Mouse (Mus musculus) kidney, adult 2 months (tissue): Measurements from ENCODE around the gene Desi1. TPM values are rescaled to one million over a fixed set of nuclear protein-coding genes. Genes with fewer than 3 reads are reported as not detected.

Experiments used
- DNase-seq: peaks from one replicate; pipeline ENCODE4 v3.0.0; 2021
- H3K27ac ChIP-seq: fragments of 200-500 bp; 2 replicates; pipeline ENCODE4 v1.5.1; 2012; ENCODE audit warnings: low read depth, low read length, control low read depth, inconsistent platforms; ENCODE audit not compliant: insufficient read depth
- H3K27me3 ChIP-seq: fragments of 200-500 bp; replicated peaks from 2 replicates; pipeline ENCODE4 v1.6.1; 2012; ENCODE audit warnings: mild to moderate bottlenecking, moderate library complexity, low read length, inconsistent platforms; ENCODE audit not compliant: control insufficient read depth, insufficient read depth
- H3K36me3 ChIP-seq: fragments of 200-500 bp; 2 replicates; pipeline ENCODE4 v1.6.1; 2012; ENCODE audit warnings: mild to moderate bottlenecking, moderate library complexity, low read length, inconsistent platforms; ENCODE audit not compliant: control insufficient read depth, insufficient read depth
- H3K4me1 ChIP-seq: fragments of 200-500 bp; 2 replicates; pipeline ENCODE4 v1.6.1; 2011; ENCODE audit warnings: low read length; ENCODE audit not compliant: control insufficient read depth, insufficient read depth
- H3K4me3 ChIP-seq: fragments of 200-500 bp; 2 replicates; pipeline ENCODE4 v1.5.1; 2011; ENCODE audit warnings: mild to moderate bottlenecking, low read depth, low read length, control low read depth; ENCODE audit not compliant: insufficient read depth
- CTCF ChIP-seq: fragments of 200-500 bp; conservative IDR thresholded peaks from 2 replicates; pipeline ENCODE4 v1.5.1; 2011; ENCODE audit warnings: low read depth, mild to moderate bottlenecking, control low read depth, low read length, moderate library complexity, mixed read lengths; ENCODE audit not compliant: insufficient read depth, insufficient read length
- POLR2A ChIP-seq: fragments of 200-500 bp; IDR thresholded peaks from one replicate; pipeline ENCODE4 v1.6.1; 2011; ENCODE audit warnings: low read depth, low read length, control low read depth
- WGBS: fragments of 180-500 bp; shearing (Covaris S2); methylation state at CpG from one replicate; pipeline ENCODE4 v1.1.7; 2018; 5-methylcytosine and 5-hydroxymethylcytosine counted together
- polyA plus RNA-seq: library from polyadenylated mRNA; depleted of rRNA; stranded (reverse); fragments of >200 nt; gene quantifications from 2 replicates; pipeline ENCODE4 v1.2.3, GENCODE M21; 2012

Desi1 gene
- polyA plus RNA-seq, 1 experiment, result 29.8 TPM

DNA sequence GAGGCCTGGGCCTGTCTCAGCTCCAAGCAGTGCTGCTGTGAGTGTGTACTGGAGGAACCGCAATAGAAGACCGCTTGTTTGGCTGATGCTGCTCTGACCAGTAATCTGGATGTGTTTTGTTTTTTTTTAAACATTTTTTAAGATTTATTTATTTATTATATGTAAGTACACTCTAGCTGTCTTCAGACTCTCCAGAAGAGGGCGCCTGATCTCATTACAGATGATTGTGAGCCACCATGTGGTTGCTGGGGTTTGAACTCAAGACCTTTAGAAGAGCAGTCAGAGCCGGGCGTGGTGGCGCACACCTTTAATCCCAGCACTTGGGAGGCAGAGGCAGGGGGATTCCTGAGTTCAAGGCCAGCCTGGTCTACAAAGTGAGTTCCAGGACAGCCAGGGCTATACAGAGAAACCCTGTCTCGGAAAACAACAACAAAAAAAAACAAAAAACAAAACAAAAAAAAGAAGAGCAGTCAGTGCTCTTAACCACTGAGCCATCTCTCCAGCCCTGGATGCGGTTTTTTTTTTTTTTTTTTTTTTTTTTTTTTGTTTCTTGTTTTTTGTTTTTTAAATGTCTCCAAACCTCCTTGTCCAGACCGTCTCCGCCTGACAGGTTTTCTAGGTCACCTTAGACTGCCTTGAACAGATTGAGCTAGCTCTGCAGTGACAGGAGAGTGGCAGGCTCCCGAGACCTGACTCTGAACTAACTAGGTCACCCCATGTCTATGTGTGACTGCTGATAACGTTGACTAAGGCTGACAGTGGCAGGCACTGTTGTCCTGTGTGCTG lies 2.4 kb upstream of the Desi1 start:
- DNase-seq, result peak; percentile 41
- no peak overlapping the region for H3K27ac ChIP-seq
- no peaks in the 10 kb centered on the region for H3K4me1 ChIP-seq
- H3K4me3 ChIP-seq, result no peak overlapping the region
- WGBS, result 65% methylated on average over 12 of the region's 12 CpGs
- peaks cover 2% of the 10 kb centered on the region; the same call in 1 of the 2 replicates for H3K36me3 ChIP-seq
- no peaks in the 10 kb centered on the region for H3K27me3 ChIP-seq
- TF ChIP-seq CTCF (no peak), POLR2A (no peak)

DNA sequence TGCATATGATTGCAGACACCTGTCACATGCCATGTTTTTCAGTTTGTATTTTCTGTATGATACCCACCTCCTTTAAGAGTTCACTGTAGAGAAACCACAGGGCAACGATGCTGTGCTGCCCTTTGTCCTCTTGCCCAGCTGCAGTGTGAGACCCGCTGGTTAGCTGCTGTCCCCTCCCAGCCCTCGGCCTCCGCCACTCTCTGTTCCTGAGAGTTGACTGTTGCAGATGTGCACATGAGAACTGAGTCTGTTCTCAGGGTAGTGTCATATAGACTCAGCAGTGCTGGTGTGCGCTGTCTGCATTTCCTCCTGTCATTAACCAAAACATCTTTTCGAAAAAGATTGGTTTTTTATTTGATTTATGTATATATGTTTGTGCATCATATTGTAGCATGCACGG lies 1.3 kb downstream of the Desi1 start:
- WGBS, result 81% methylated on average over 7 of the region's 7 CpGs
- Histone ChIP-seq H3K27me3 (no peaks in the 10 kb centered on the region), H3K4me3 (no peak overlapping the region), H3K36me3 (no peaks in the 10 kb centered on the region), H3K27ac (no peak overlapping the region), H3K4me1 (no peaks in the 10 kb centered on the region)
- no peak for DNase-seq
- TF ChIP-seq POLR2A, result no peak
- no peak for TF ChIP-seq CTCF

DNA sequence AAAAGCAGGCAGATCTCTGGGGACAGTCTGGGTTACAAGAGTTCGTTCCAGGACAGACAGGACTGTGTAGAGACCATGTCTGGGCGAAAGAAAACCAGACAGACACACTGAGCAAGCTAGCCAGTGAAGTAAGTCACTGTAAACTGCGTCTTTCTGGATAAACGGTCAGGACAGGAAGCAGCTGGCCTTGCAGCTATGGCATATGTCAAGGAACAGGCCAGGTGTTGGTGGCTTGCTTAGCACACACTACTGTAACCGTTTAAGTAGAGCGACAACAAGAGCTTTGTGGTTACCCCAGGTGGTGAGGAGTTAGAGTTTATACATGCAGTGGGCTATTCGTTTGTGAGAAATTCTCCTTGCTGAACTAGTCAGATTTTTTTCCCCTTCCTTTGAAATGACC lies 5.9 kb downstream of the Desi1 start:
- WGBS, result 83% methylated on average over 7 of the region's 7 CpGs
- TF ChIP-seq POLR2A (no peak), CTCF (no peak)
- no peaks in the 10 kb centered on the region for H3K4me1 ChIP-seq
- H3K27ac ChIP-seq, result no peak overlapping the region
- H3K4me3 ChIP-seq, result no peak overlapping the region
- peaks cover 2% of the 10 kb centered on the region; the same call in 1 of the 2 replicates for H3K36me3 ChIP-seq
- no peaks in the 10 kb centered on the region for H3K27me3 ChIP-seq
- no peak for DNase-seq

DNA sequence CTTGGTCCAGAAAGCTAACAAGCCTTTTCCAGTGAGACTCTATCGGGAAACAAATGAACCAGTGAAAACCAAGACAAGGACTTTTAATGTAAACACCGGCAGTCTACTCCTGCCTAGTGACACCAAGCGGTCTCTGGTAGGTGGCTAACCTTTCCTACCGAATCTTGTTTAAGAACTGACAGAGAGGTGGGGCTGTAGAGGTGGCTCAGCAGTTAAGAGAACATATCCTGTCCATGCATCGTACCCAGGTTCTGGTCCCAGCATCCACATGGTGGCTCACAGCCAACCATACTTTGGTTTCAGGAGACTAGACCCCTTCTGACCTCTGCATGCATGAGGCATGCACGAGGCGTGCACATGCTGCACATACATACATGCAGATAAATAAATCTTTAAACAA lies 6.4 kb downstream of the Desi1 start:
- TF ChIP-seq CTCF, result no peak
- TF ChIP-seq POLR2A, result no peak
- Histone ChIP-seq H3K36me3 (peaks cover 2% of the 10 kb centered on the region; the same call in 1 of the 2 replicates), H3K4me1 (no peaks in the 10 kb centered on the region), H3K27me3 (no peaks in the 10 kb centered on the region), H3K4me3 (no peak overlapping the region), H3K27ac (no peak overlapping the region)
- 87% methylated on average over 7 of the region's 7 CpGs for WGBS
- DNase-seq, result no peak

DNA sequence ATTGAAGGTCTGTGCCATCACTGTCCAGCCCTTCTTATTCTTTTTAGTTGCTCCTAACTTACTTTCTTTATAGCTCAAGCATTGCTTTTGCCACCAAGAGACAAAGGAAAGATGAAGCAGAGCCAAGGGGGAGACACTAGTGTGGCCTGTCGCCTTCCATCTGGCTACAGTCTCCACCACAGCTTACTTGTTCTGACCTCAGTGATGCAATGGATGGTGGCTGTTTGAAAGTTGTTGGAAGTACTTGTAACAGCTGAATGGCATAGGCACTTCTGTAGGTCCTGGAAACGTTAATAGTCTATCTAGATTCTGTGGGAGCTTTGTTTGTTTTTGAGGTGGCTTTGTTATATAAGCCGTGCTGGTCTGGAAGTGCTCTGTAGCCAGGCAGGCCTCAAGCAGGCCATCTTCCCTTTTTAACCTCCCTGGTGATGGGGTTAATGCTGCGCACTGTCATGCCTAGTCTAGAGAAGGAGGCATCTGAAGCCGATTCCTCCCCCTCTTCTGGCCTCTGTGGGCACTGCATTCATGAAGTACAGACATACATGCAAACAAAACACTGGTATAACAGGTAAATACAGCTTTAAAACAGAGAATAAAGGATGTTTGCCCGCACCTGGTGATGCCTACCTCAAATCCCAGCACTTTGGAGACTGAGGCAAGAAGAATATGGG lies 9.6 kb downstream of the Desi1 start:
- TF ChIP-seq POLR2A, result no peak
- TF ChIP-seq CTCF, result no peak
- H3K36me3 ChIP-seq, result peaks cover 2% of the 10 kb centered on the region; the same call in 1 of the 2 replicates
- WGBS, result 91% methylated on average over 6 of the region's 6 CpGs
- no peaks in the 10 kb centered on the region for H3K4me1 ChIP-seq
- DNase-seq, result no peak
- H3K27me3 ChIP-seq, result no peaks in the 10 kb centered on the region
- no peak overlapping the region for H3K4me3 ChIP-seq
- no peak overlapping the region for H3K27ac ChIP-seq

DNA sequence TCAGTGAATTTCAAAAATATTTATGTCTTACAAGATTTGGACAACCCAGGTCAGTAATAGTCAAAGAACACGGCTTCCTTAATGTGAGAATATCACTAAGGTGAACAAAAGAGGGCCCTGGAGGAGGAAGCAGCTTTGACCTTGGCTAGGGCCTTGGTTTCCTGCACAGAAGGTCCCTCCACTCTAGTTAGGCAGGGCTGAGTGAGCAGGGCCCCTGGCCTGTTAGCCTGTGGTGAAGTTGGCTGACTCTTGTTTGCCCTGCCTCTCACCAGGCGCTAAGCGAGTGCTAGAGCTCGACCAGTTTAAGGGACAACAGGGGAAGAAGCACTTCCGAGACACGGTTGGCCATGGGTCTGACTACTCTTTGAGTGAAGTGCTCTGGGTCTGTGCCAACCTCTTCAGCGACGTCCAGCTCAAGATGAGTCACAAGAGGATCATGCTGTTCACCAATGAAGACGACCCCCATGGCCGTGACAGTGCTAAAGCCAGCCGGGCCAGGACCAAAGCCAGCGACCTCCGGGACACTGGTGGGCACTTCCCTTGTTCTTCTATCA lies 11.1 kb downstream of the Desi1 start:
- no peak for DNase-seq
- no peak overlapping the region for H3K27ac ChIP-seq
- peaks cover 2% of the 10 kb centered on the region; the same call in 1 of the 2 replicates for H3K36me3 ChIP-seq
- no peaks in the 10 kb centered on the region for H3K27me3 ChIP-seq
- TF ChIP-seq POLR2A (no peak), CTCF (no peak)
- no peak overlapping the region for H3K4me3 ChIP-seq
- no peaks in the 10 kb centered on the region for H3K4me1 ChIP-seq
- 67% methylated on average over 13 of the region's 13 CpGs for whole genome bisulfite sequencing

DNA sequence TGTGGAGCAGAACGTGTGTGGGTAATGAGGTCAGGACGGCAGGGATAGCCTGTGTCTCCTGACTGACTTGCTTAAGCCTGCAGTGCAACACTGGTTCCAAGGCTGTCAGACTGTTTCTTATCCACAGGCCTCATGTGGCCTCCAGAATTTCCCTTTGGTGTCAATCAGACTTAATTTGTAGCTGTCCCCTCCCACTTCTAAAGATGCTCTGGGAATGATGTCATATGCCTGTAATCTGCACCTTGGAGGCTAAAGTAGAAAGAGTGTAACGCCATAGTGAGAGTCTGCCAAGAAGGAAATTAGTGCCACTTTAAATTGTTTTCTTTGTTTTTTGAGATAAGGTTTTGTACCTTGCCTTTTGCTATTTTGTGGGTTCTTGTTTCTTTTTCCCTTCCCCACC lies 14.4 kb downstream of the Desi1 start:
- WGBS, result 89% methylated on average over 3 of the region's 3 CpGs
- Histone ChIP-seq H3K27me3 (no peaks in the 10 kb centered on the region), H3K4me3 (no peak overlapping the region), H3K36me3 (no peaks in the 10 kb centered on the region; the same call in 1 of the 2 replicates), H3K4me1 (peaks cover 4% of the 10 kb centered on the region; the same call in 1 of the 2 replicates), H3K27ac (no peak overlapping the region)
- no peak for DNase-seq
- no peak for TF ChIP-seq POLR2A
- no peak for TF ChIP-seq CTCF
